Mouse (Mus musculus) MEL-GATA-1-ER (cell line): ENCODE measurements around the gene Stxbp6.

ENCODE experiments used
- DNase-seq: peaks from one replicate; pipeline ENCODE4 v3.0.0-alpha.2; 2012; ENCODE audit warnings: low read depth; ENCODE audit errors: extremely low read depth

The Stxbp6 gene

GRCm38 (mm10) chr12:44835879-44836467 lies 238.5 kb downstream of the Stxbp6 start:
- no peak for DNase-seq

- no peak for DNase-seq
These were observed 262.6 kb downstream of the Stxbp6 start for GRCm38 (mm10) chr12:44811895-44812294.

GRCm38 (mm10) chr12:44804213-44804612 lies 270.3 kb downstream of the Stxbp6 start:
- no peak for DNase-seq
